Mouse (Mus musculus): ENCODE measurements around the gene Ankrd13a.

DNA sequence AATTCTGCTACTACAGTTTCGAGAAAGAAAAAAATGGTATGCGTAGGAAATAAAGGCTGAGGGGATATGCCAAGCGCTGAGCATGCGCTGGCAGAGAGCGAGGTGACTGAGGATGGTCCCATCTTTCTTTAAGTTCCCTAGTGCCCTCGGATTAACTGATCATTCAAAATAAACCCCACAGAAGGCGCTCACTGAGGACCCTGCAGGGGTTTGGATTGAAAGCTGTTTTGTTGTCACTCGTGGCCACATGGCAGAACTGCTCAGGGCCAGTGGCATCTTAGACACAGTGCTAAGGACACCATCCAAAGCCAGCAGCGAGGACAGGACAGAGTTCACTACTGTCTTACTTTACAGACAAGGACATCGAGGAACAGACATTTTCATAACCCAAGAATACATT is 24.2 kb upstream of the Ankrd13a start:
- no peak for TF ChIP-seq CTCF (IDR thresholded peaks at IDR 0.05; ENCODE audit: insufficient read depth, low read depth, low read length)
- no peak for TF ChIP-seq POLR2A (IDR thresholded peaks at IDR 0.05; ENCODE audit: insufficient read depth, low read depth, low read length)

Data from olfactory bulb, adult 2 months (tissue).